ENCODE assay signal across 8 mouse cellular contexts in the genomic region with DNA sequence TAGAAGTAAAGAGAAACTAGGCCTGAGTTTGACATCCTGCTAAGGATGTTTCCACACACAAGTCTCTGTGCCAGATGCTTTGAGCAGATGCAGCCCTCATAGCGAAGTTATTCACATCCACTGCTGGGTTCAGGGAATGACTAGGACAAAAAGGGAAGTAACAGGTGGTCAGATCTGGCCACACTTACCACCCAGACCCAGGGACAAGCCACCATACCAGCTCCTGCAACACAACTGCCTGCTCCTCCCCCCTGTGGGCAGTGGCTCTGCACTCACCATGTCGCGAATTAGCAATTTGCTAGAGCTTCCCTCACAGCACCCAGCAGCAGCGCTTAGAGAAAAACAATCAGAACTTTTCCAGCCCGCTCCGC. TPM values are rescaled to one million over a fixed set of nuclear protein-coding genes. Genes with fewer than 3 reads are reported as not detected.
DNase-seq lines count a peak whose midpoint lies in the region; ATAC-seq and TF ChIP-seq lines count a peak whose summit lies in the region.
"Not testable (repeated sequence)": the region's sequence is repeated elsewhere in the genome, so short reads cannot be mapped to it uniquely, and the experiment has no call there.

No protein-coding gene starts in this region.

- not testable (repeated sequence) for TF ChIP-seq POLR2A in MEL (IDR thresholded peaks at IDR 0.05; ENCODE audit: control insufficient read depth in 1 of 2, insufficient read depth in 1 of 2, low read depth in 1 of 2, low read length in 2 of 2, poor library complexity in 1 of 2); testis, adult 2 months (IDR thresholded peaks at IDR 0.05; ENCODE audit: control insufficient read depth, low read depth, low read length)

- H3K9me3 ChIP-seq in MEL (replicated peaks; ENCODE audit: insufficient read depth, low read length); embryonic facial prominence, embryonic 15.5 days (replicated peaks); heart, embryonic 10.5 days; hindbrain, embryonic 16.5 days (ENCODE audit: control insufficient read depth, low read length); limb, embryonic 10.5 days (replicated peaks); lung, embryonic 14.5 days (ENCODE audit: low read depth, low read length); midbrain, postnatal 0 days (ENCODE audit: low read length): not testable (repeated sequence)

- not testable (repeated sequence) for TF ChIP-seq CTCF in MEL (IDR thresholded peaks at IDR 0.05 in 2 of 3, conservative IDR thresholded peaks at IDR 0.05 in 1 of 3; ENCODE audit: control insufficient read depth in 1 of 3, insufficient read depth in 1 of 3, low read depth in 2 of 3, low read length in 3 of 3, poor library complexity in 1 of 3, severe bottlenecking in 1 of 3); lung, embryonic 14.5 days (IDR thresholded peaks at IDR 0.05; ENCODE audit: low read depth); midbrain, postnatal 0 days (IDR thresholded peaks at IDR 0.05); testis, adult 2 months (IDR thresholded peaks at IDR 0.05; ENCODE audit: control insufficient read depth, insufficient read depth, insufficient replicate concordance, low read depth, low read length)

- peak overlapping the region; percentile 64 for H3K4me2 ChIP-seq in embryonic facial prominence, embryonic 15.5 days (replicated peaks)
- peak overlapping the region; percentile 80 for H3K4me2 ChIP-seq in hindbrain, embryonic 16.5 days (ENCODE audit: low read length)
- peak overlapping the region; percentile 76 for H3K4me2 ChIP-seq in lung, embryonic 14.5 days
- H3K4me2 ChIP-seq in midbrain, postnatal 0 days (ENCODE audit: low read depth, low read length, poor library complexity, severe bottlenecking): peak overlapping the region; percentile 82

- TF ChIP-seq EP300 in MEL (IDR thresholded peaks at IDR 0.05; ENCODE audit: low read depth in 1 of 2, low read length in 2 of 2): not testable (repeated sequence)

- peak overlapping the region; percentile 76 to 87 for H3K4me3 ChIP-seq in MEL (ENCODE audit: control insufficient read depth in 1 of 2, insufficient read depth in 1 of 2, low read depth in 2 of 2, low read length in 2 of 2)
- H3K4me3 ChIP-seq in embryonic facial prominence, embryonic 15.5 days (replicated peaks): peak overlapping the region; percentile 74
- peak overlapping the region; percentile 71 for H3K4me3 ChIP-seq in heart, embryonic 10.5 days
- peak overlapping the region; percentile 69 for H3K4me3 ChIP-seq in hindbrain, embryonic 16.5 days (ENCODE audit: low read length)
- peak overlapping the region; percentile 68 for H3K4me3 ChIP-seq in limb, embryonic 10.5 days
- H3K4me3 ChIP-seq in lung, embryonic 14.5 days (ENCODE audit: low read depth, low read length): peak overlapping the region; percentile 57
- peak overlapping the region; percentile 60 for H3K4me3 ChIP-seq in midbrain, postnatal 0 days (ENCODE audit: low read depth, low read length)
- peak overlapping the region; percentile 96 for H3K4me3 ChIP-seq in testis, adult 2 months (ENCODE audit: control insufficient read depth, low read depth, low read length)

- not testable (repeated sequence) for H3K4me1 ChIP-seq in MEL (ENCODE audit: control insufficient read depth in 1 of 2, insufficient read depth in 2 of 2, low read length in 2 of 2); embryonic facial prominence, embryonic 15.5 days; heart, embryonic 10.5 days; hindbrain, embryonic 16.5 days (ENCODE audit: control insufficient read depth, insufficient read depth, low read depth, low read length); limb, embryonic 10.5 days; lung, embryonic 14.5 days (ENCODE audit: insufficient read depth); midbrain, postnatal 0 days (ENCODE audit: insufficient read depth, low read length); testis, adult 2 months (ENCODE audit: control insufficient read depth, insufficient read depth, low read length)

- TF ChIP-seq RAD21 in MEL (IDR thresholded peaks at IDR 0.05; ENCODE audit: low read depth, low read length): not testable (repeated sequence)

- H3K36me3 ChIP-seq in MEL (ENCODE audit: control insufficient read depth in 1 of 2, insufficient read depth in 2 of 2, low read length in 2 of 2); hindbrain, embryonic 16.5 days (ENCODE audit: control insufficient read depth, insufficient read depth, low read length); limb, embryonic 10.5 days; lung, embryonic 14.5 days (ENCODE audit: insufficient read depth); midbrain, postnatal 0 days (ENCODE audit: insufficient read depth, low read length); testis, adult 2 months (ENCODE audit: control insufficient read depth, insufficient read depth, low read length): not testable (repeated sequence)
- peaks cover 11% of the 10 kb centered on the region for H3K36me3 ChIP-seq in embryonic facial prominence, embryonic 15.5 days
- peaks cover 16% of the 10 kb centered on the region; the same call in 1 of the 2 replicates for H3K36me3 ChIP-seq in heart, embryonic 10.5 days

- H3K27ac ChIP-seq in MEL (ENCODE audit: control insufficient read depth, low read depth, low read length): peak overlapping the region; percentile 47
- H3K27ac ChIP-seq in embryonic facial prominence, embryonic 15.5 days (replicated peaks): peak overlapping the region; percentile 84
- H3K27ac ChIP-seq in heart, embryonic 10.5 days: peak overlapping the region; percentile 83
- not testable (repeated sequence) for H3K27ac ChIP-seq in hindbrain, embryonic 16.5 days (ENCODE audit: low read depth, low read length)
- peak overlapping the region; percentile 82 for H3K27ac ChIP-seq in limb, embryonic 10.5 days
- H3K27ac ChIP-seq in lung, embryonic 14.5 days (ENCODE audit: low read depth): peak overlapping the region; percentile 52
- H3K27ac ChIP-seq in midbrain, postnatal 0 days (ENCODE audit: low read depth, low read length): peak overlapping the region; percentile 68; the same call in 1 of the 2 replicates
- H3K27ac ChIP-seq in testis, adult 2 months (ENCODE audit: control insufficient read depth, insufficient read depth, low read depth, low read length): peak overlapping the region; percentile 77; the same call in 1 of the 2 replicates

- not testable (repeated sequence) for H3K79me2 ChIP-seq in MEL (ENCODE audit: control insufficient read depth, insufficient read depth, low read length, poor library complexity)

- 0% methylated on average over 6 of the region's 6 CpGs for WGBS in embryonic facial prominence, embryonic 15.5 days
- WGBS in heart, embryonic 10.5 days: under 1% methylated on average over 6 of the region's 6 CpGs
- 0% methylated on average over 6 of the region's 6 CpGs for WGBS in hindbrain, embryonic 16.5 days
- 1% methylated on average over 6 of the region's 6 CpGs for WGBS in limb, embryonic 10.5 days
- WGBS in lung, embryonic 14.5 days: 0% methylated on average over 6 of the region's 6 CpGs
- 2% methylated on average over 6 of the region's 6 CpGs for WGBS in midbrain, postnatal 0 days

- H3K27me3 ChIP-seq in MEL (ENCODE audit: control insufficient read depth in 1 of 2, insufficient read depth in 2 of 2, low read length in 2 of 2); embryonic facial prominence, embryonic 15.5 days; heart, embryonic 10.5 days (ENCODE audit: insufficient read depth, poor library complexity, severe bottlenecking); hindbrain, embryonic 16.5 days (replicated peaks; ENCODE audit: control insufficient read depth, insufficient read depth, low read length); limb, embryonic 10.5 days (ENCODE audit: low read depth, poor library complexity, severe bottlenecking); lung, embryonic 14.5 days (ENCODE audit: insufficient read depth, low read length); midbrain, postnatal 0 days (ENCODE audit: insufficient read depth, low read length); testis, adult 2 months (ENCODE audit: control insufficient read depth, insufficient read depth, low read length): not testable (repeated sequence)

- ATAC-seq in embryonic facial prominence, embryonic 15.5 days (ENCODE audit: insufficient number of reproducible peaks, low FRiP score, low TSS enrichment, low read depth): peak; percentile 58
- ATAC-seq in hindbrain, embryonic 16.5 days; lung, embryonic 14.5 days (ENCODE audit: insufficient read depth); midbrain, postnatal 0 days (ENCODE audit: low FRiP score): not testable (repeated sequence)

- not testable (repeated sequence) for DNase-seq in MEL (ENCODE audit: low read depth, low spot score); heart, embryonic 10.5 days (ENCODE audit: low spot score); limb, embryonic 10.5 days (ENCODE audit: low spot score); lung, embryonic 14.5 days; midbrain, postnatal 0 days (ENCODE audit: low spot score)

- H3K9ac ChIP-seq in MEL (ENCODE audit: control insufficient read depth, low read depth, low read length, poor library complexity, severe bottlenecking): peak overlapping the region; percentile 63
- H3K9ac ChIP-seq in embryonic facial prominence, embryonic 15.5 days: peak overlapping the region; percentile 44; the same call in 1 of the 2 replicates
- H3K9ac ChIP-seq in hindbrain, embryonic 16.5 days (ENCODE audit: low read depth, low read length): peak overlapping the region; percentile 68
- H3K9ac ChIP-seq in lung, embryonic 14.5 days: peak overlapping the region; percentile 56
- H3K9ac ChIP-seq in midbrain, postnatal 0 days (replicated peaks; ENCODE audit: low read length, poor library complexity, severe bottlenecking): peak overlapping the region; percentile 36; the same call in 1 of the 2 replicates

RNA-seq across cellular contexts. Expression of a gene that starts 0.2 kb away (rescaled TPM):
- total RNA-seq in MEL (2012; rRNA removed): not detected in 2 replicates
- not detected for polyA plus RNA-seq in MEL (2012; ENCODE audit: insufficient read depth in 1 of 2, insufficient read length in 2 of 2, low read depth in 1 of 2, low replicate concordance in 2 of 2, missing spikeins in 1 of 2)
- polyA plus RNA-seq in embryonic facial prominence, embryonic 15.5 days (2015; fragmentation: Nextera tagmentation; extraction: Ambion mirVana): 0.11 and 0.32 TPM in 2 replicates
- polyA plus RNA-seq in heart, embryonic 10.5 days (2016; fragmentation: Nextera tagmentation; extraction: Ambion mirVana): 0.06 TPM in 1 of 2 replicates, not detected in the other
- polyA plus RNA-seq in hindbrain, embryonic 16.5 days (2015; fragmentation: Nextera tagmentation; extraction: Ambion mirVana): 0.11 and 0.19 TPM in 2 replicates
- polyA plus RNA-seq in limb, embryonic 10.5 days (2016; fragmentation: Nextera tagmentation; extraction: Ambion mirVana): 0.04 TPM in 2 replicates
- polyA plus RNA-seq in lung, embryonic 14.5 days (2014; fragmentation: Nextera tagmentation; extraction: Ambion mirVana): 0.08 TPM in 1 of 2 replicates, not detected in the other
- 0.05 and 0.14 TPM in 2 replicates for total RNA-seq in midbrain, postnatal 0 days (2014; rRNA removed)
- polyA plus RNA-seq in midbrain, postnatal 0 days (2015; fragmentation: Nextera tagmentation; extraction: Ambion mirVana): 0.06 and 0.07 TPM in 2 replicates
- 0.12 and 0.23 TPM in 2 replicates for polyA plus RNA-seq in testis, adult 2 months (2012; rRNA removed)

RNA-seq across cellular contexts. Expression of a gene that starts 0.7 kb away (rescaled TPM):
- total RNA-seq in MEL (2012; rRNA removed): 3.5 and 3.9 TPM in 2 replicates
- 100 to 1,000 TPM in 1 of 2 experiments, 1 to 10 TPM in 1; 2.4 to 227 TPM for polyA plus RNA-seq in MEL (2012; ENCODE audit: insufficient read depth in 1 of 2, insufficient read length in 2 of 2, low read depth in 1 of 2, low replicate concordance in 2 of 2, missing spikeins in 1 of 2)
- 10.4 and 11.1 TPM in 2 replicates for polyA plus RNA-seq in embryonic facial prominence, embryonic 15.5 days (2015; fragmentation: Nextera tagmentation; extraction: Ambion mirVana)
- polyA plus RNA-seq in heart, embryonic 10.5 days (2016; fragmentation: Nextera tagmentation; extraction: Ambion mirVana): 7.5 and 8.2 TPM in 2 replicates
- polyA plus RNA-seq in hindbrain, embryonic 16.5 days (2015; fragmentation: Nextera tagmentation; extraction: Ambion mirVana): 6.1 and 6.4 TPM in 2 replicates
- polyA plus RNA-seq in limb, embryonic 10.5 days (2016; fragmentation: Nextera tagmentation; extraction: Ambion mirVana): 9.9 and 11.3 TPM in 2 replicates
- polyA plus RNA-seq in lung, embryonic 14.5 days (2014; fragmentation: Nextera tagmentation; extraction: Ambion mirVana): 11.1 and 11.6 TPM in 2 replicates
- 4.6 and 4.7 TPM in 2 replicates for total RNA-seq in midbrain, postnatal 0 days (2014; rRNA removed)
- 3.7 and 4.4 TPM in 2 replicates for polyA plus RNA-seq in midbrain, postnatal 0 days (2015; fragmentation: Nextera tagmentation; extraction: Ambion mirVana)
- 1.0 and 1.2 TPM in 2 replicates for polyA plus RNA-seq in testis, adult 2 months (2012; rRNA removed)

RNA-seq across cellular contexts. Expression of a gene that starts 50.5 kb away (rescaled TPM):
- total RNA-seq in MEL (2012; rRNA removed): under 0.01 and 0.03 TPM in 2 replicates
- not detected for polyA plus RNA-seq in MEL (2012; ENCODE audit: insufficient read depth in 1 of 2, insufficient read length in 2 of 2, low read depth in 1 of 2, low replicate concordance in 2 of 2, missing spikeins in 1 of 2)
- 0.16 and 0.20 TPM in 2 replicates for polyA plus RNA-seq in embryonic facial prominence, embryonic 15.5 days (2015; fragmentation: Nextera tagmentation; extraction: Ambion mirVana)
- polyA plus RNA-seq in heart, embryonic 10.5 days (2016; fragmentation: Nextera tagmentation; extraction: Ambion mirVana): 0.17 and 0.20 TPM in 2 replicates
- polyA plus RNA-seq in hindbrain, embryonic 16.5 days (2015; fragmentation: Nextera tagmentation; extraction: Ambion mirVana): 0.70 and 0.75 TPM in 2 replicates
- 0.16 and 0.23 TPM in 2 replicates for polyA plus RNA-seq in limb, embryonic 10.5 days (2016; fragmentation: Nextera tagmentation; extraction: Ambion mirVana)
- 0.11 and 0.28 TPM in 2 replicates for polyA plus RNA-seq in lung, embryonic 14.5 days (2014; fragmentation: Nextera tagmentation; extraction: Ambion mirVana)
- 0.19 and 0.38 TPM in 2 replicates for total RNA-seq in midbrain, postnatal 0 days (2014; rRNA removed)
- 0.48 and 0.64 TPM in 2 replicates for polyA plus RNA-seq in midbrain, postnatal 0 days (2015; fragmentation: Nextera tagmentation; extraction: Ambion mirVana)
- 0.04 and 0.10 TPM in 2 replicates for polyA plus RNA-seq in testis, adult 2 months (2012; rRNA removed)
